Mouse (Mus musculus): Measurements from ENCODE around the gene Ppp1r1a. TPM values are rescaled to one million over a fixed set of nuclear protein-coding genes. Genes with fewer than 3 reads are reported as not detected.

The Ppp1r1a gene
- polyA plus RNA-seq (2012; ENCODE audit: insufficient read depth, insufficient read length, missing spikeins): 74.7 and 87.6 TPM in 2 replicates

GRCm38 (mm10) chr15:103537822-103538213 lies at the start of gene Ppp1r1a:
Gene Ppp1r1a (minus strand): TSS chr15:103538003.
- peak within 1 kb of the TSS; percentile 78 for H3K4me3 ChIP-seq (ENCODE audit: insufficient read depth, low read depth, low read length)
- H3K27ac ChIP-seq (replicated peaks; ENCODE audit: low read depth, low read length): peak within 1 kb of the TSS; percentile 86
- no peaks in the 10 kb centered on the region; the same call in 1 of the 2 replicates for H3K4me1 ChIP-seq (ENCODE audit: control insufficient read depth, insufficient read depth, insufficient read length, low read length)

GRCm38 (mm10) chr15:103585876-103586275 lies 48.1 kb upstream of the Ppp1r1a start:
- Histone ChIP-seq H3K4me3 (ENCODE audit: insufficient read depth, low read depth, low read length) (no peak overlapping the region), H3K4me1 (ENCODE audit: control insufficient read depth, insufficient read depth, insufficient read length, low read length) (no peaks in the 10 kb centered on the region), H3K27ac (replicated peaks; ENCODE audit: low read depth, low read length) (no peak overlapping the region)

GRCm38 (mm10) chr15:103564981-103565380 lies 27.2 kb upstream of the Ppp1r1a start, which contains the start of gene Glycam1:
Gene Glycam1 (minus strand): TSS chr15:103565081.
- H3K27ac ChIP-seq (replicated peaks; ENCODE audit: low read depth, low read length): no peak within 1 kb of the TSS
- no peaks in the 10 kb centered on the region for H3K4me1 ChIP-seq (ENCODE audit: control insufficient read depth, insufficient read depth, insufficient read length, low read length)
- no peak within 1 kb of the TSS for H3K4me3 ChIP-seq (ENCODE audit: insufficient read depth, low read depth, low read length)

- no peak overlapping the region for H3K27ac ChIP-seq (replicated peaks; ENCODE audit: low read depth, low read length)
Observed at GRCm38 (mm10) chr15:103552096-103552690, 14.4 kb upstream of the Ppp1r1a start.

GRCm38 (mm10) chr15:103551053-103551452 lies 13.2 kb upstream of the Ppp1r1a start:
- Histone ChIP-seq H3K4me3 (ENCODE audit: insufficient read depth, low read depth, low read length) (no peak overlapping the region), H3K27ac (replicated peaks; ENCODE audit: low read depth, low read length) (no peak overlapping the region), H3K4me1 (ENCODE audit: control insufficient read depth, insufficient read depth, insufficient read length, low read length) (no peaks in the 10 kb centered on the region)

More at GRCm38 (mm10) chr15:103552096-103552690, 14.4 kb upstream of the Ppp1r1a start:
- Histone ChIP-seq H3K4me3 (ENCODE audit: insufficient read depth, low read depth, low read length) (no peak overlapping the region), H3K4me1 (ENCODE audit: control insufficient read depth, insufficient read depth, insufficient read length, low read length) (no peaks in the 10 kb centered on the region)

GRCm38 (mm10) chr15:103549475-103549874 lies 11.7 kb upstream of the Ppp1r1a start:
- no peak overlapping the region for H3K4me3 ChIP-seq (ENCODE audit: insufficient read depth, low read depth, low read length)
- H3K4me1 ChIP-seq (ENCODE audit: control insufficient read depth, insufficient read depth, insufficient read length, low read length): no peaks in the 10 kb centered on the region
- H3K27ac ChIP-seq (replicated peaks; ENCODE audit: low read depth, low read length): no peak overlapping the region

GRCm38 (mm10) chr15:103547983-103548382 lies 10.2 kb upstream of the Ppp1r1a start:
- Histone ChIP-seq H3K27ac (replicated peaks; ENCODE audit: low read depth, low read length) (no peak overlapping the region), H3K4me3 (ENCODE audit: insufficient read depth, low read depth, low read length) (no peak overlapping the region), H3K4me1 (ENCODE audit: control insufficient read depth, insufficient read depth, insufficient read length, low read length) (no peaks in the 10 kb centered on the region)

GRCm38 (mm10) chr15:103542526-103542925 lies 4.7 kb upstream of the Ppp1r1a start:
- H3K4me1 ChIP-seq (ENCODE audit: control insufficient read depth, insufficient read depth, insufficient read length, low read length): no peaks in the 10 kb centered on the region; the same call in 1 of the 2 replicates
- H3K27ac ChIP-seq (replicated peaks; ENCODE audit: low read depth, low read length): no peak overlapping the region
- no peak overlapping the region for H3K4me3 ChIP-seq (ENCODE audit: insufficient read depth, low read depth, low read length)

- no peak overlapping the region for H3K4me3 ChIP-seq (ENCODE audit: insufficient read depth, low read depth, low read length)
- no peaks in the 10 kb centered on the region; the same call in 1 of the 2 replicates for H3K4me1 ChIP-seq (ENCODE audit: control insufficient read depth, insufficient read depth, insufficient read length, low read length)
- no peak overlapping the region for H3K27ac ChIP-seq (replicated peaks; ENCODE audit: low read depth, low read length)
Observed at GRCm38 (mm10) chr15:103540646-103541045, 2.8 kb upstream of the Ppp1r1a start.

- Histone ChIP-seq H3K4me1 (ENCODE audit: control insufficient read depth, insufficient read depth, insufficient read length, low read length) (no peaks in the 10 kb centered on the region; the same call in 1 of the 2 replicates), H3K4me3 (ENCODE audit: insufficient read depth, low read depth, low read length) (no peak overlapping the region), H3K27ac (replicated peaks; ENCODE audit: low read depth, low read length) (0 out of 2 replicates have a peak overlapping the region, but pooled peaks have one; percentile 5)
Observed at GRCm38 (mm10) chr15:103539259-103539658, 1.5 kb upstream of the Ppp1r1a start.

- peak overlapping the region; percentile 78 for H3K4me3 ChIP-seq (ENCODE audit: insufficient read depth, low read depth, low read length)
- no peaks in the 10 kb centered on the region; the same call in 1 of the 2 replicates for H3K4me1 ChIP-seq (ENCODE audit: control insufficient read depth, insufficient read depth, insufficient read length, low read length)
- H3K27ac ChIP-seq (replicated peaks; ENCODE audit: low read depth, low read length): peak overlapping the region; percentile 58
Observed at GRCm38 (mm10) chr15:103537011-103537821, 587 bp downstream of the Ppp1r1a start.

- Histone ChIP-seq H3K4me3 (ENCODE audit: insufficient read depth, low read depth, low read length) (peak overlapping the region; percentile 78), H3K27ac (replicated peaks; ENCODE audit: low read depth, low read length) (no peak overlapping the region), H3K4me1 (ENCODE audit: control insufficient read depth, insufficient read depth, insufficient read length, low read length) (no peaks in the 10 kb centered on the region; the same call in 1 of the 2 replicates)
Observed at GRCm38 (mm10) chr15:103536456-103536855, 1.3 kb downstream of the Ppp1r1a start.

- Histone ChIP-seq H3K4me3 (ENCODE audit: insufficient read depth, low read depth, low read length) (no peak overlapping the region), H3K27ac (replicated peaks; ENCODE audit: low read depth, low read length) (no peak overlapping the region)
Observed at GRCm38 (mm10) chr15:103535786-103536185, 2.0 kb downstream of the Ppp1r1a start.

GRCm38 (mm10) chr15:103535030-103535429 lies 2.8 kb downstream of the Ppp1r1a start:
- no peak overlapping the region for H3K4me3 ChIP-seq (ENCODE audit: insufficient read depth, low read depth, low read length)
- H3K27ac ChIP-seq (replicated peaks; ENCODE audit: low read depth, low read length): no peak overlapping the region
- no peaks in the 10 kb centered on the region for H3K4me1 ChIP-seq (ENCODE audit: control insufficient read depth, insufficient read depth, insufficient read length, low read length)

More at GRCm38 (mm10) chr15:103535786-103536185, 2.0 kb downstream of the Ppp1r1a start:
- H3K4me1 ChIP-seq (ENCODE audit: control insufficient read depth, insufficient read depth, insufficient read length, low read length): no peaks in the 10 kb centered on the region; the same call in 1 of the 2 replicates

- Histone ChIP-seq H3K4me1 (ENCODE audit: control insufficient read depth, insufficient read depth, insufficient read length, low read length) (no peaks in the 10 kb centered on the region), H3K4me3 (ENCODE audit: insufficient read depth, low read depth, low read length) (no peak overlapping the region), H3K27ac (replicated peaks; ENCODE audit: low read depth, low read length) (no peak overlapping the region)
Observed at GRCm38 (mm10) chr15:103534054-103534620, 3.7 kb downstream of the Ppp1r1a start.
